Mouse (Mus musculus): ENCODE measurements around the gene Klhl4.

Klhl4 gene

DNA sequence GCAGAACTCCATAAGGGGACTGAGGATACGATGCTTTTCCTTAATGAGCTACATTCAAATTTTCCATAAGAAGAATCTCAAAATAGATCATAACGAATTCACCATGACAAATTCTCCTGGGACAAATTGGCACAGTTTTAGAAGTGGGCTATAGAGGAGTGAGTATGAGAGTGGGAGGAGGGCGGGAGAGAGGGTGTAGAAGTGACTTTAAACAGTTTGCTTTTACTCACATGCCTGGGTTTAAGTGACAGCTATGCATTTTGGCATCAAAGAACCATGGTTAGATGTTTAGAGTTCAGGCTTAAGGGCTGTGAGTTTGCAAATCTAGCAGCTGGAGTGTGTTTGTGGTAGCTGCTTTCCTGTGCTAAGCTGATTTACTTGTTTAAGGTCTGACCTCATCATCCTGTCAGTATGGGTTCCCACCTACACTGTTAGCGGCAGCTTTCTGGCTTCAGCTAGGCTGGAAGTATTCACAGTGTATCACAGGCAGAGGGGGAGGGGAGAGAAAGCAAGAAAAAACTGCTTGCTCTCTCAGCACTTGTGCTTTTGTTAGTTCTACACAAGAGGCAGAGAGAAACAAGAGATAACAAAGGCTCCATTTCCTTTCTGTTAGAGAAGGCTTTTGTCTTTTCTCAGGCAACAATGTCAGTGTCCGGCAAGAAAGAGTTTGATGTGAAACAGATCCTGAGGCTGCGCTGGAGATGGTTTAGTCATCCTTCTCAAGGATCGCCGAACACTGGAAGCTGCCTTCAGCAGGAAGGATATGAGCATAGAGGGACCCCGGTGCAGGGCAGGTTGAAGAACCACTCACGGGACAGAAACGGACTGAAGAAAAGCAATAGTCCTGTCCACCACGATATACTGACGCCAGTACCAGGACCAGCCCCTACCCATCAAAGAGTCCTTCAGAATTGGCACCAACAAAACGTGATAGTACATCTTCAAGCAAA lies at the start of gene Klhl4:
Gene Klhl4, plus strand, starts transcription at position 552 of the 950 bp plus-strand sequence.
- DNase-seq = peak; percentile 5

DNA sequence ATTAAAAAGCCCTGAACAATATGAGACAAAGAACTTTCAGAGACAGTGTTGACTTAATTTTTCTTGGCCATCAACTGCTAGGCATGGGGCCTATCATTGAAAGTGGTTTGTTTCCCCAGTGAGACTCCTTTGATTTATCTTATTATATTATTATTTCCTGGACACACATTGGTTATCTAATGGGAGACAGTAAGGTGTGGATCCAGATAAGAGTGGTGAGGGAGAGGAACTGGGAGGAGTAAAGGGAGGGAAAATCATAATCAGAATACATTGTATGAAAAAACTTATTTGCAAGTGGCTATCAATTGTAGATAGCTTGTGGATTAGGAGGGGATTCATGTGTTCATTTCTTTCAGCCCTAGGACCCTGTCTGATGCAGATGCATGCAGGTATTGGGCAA lies 10.0 kb downstream of the Klhl4 start:
- DNase-seq = no peak

DNA sequence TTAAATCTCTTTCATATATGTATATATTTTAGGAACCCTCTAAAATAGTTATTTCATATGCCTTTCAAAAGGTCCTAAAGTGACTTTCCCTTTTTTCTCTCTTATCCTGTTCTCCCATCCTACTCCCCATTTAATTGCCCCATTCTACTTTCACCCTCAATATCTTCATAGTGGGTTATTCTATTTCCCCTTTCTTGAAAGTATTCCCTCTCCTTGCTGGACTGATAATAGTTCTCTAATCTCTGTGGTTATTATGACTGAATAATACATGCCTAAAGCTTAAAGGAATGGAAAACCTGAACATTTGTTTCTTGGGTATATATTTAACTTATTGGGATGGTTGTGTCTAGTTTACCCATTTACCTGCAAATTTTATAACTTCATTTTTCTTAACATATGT lies 12.6 kb downstream of the Klhl4 start:
- DNase-seq = no peak

DNA sequence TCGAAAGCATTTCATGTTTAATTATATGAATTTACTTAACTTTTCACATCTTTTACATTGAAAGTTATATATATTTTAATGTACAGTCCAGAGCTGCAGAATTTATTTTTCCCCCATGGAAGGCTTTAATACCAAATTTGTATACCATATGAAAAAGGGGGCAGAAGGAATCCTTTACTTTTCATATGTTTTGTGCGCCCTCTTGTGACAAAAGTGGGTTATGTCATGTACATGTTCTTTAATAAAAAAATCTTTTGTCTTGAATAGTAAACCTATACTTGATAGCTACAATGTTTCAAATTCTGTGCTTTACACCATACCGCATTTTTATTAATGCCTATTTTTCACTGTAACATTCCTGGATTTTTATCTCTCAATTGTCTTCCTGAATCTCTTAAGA lies 84.0 kb downstream of the Klhl4 start:
- peak; percentile 3 for DNase-seq

DNA sequence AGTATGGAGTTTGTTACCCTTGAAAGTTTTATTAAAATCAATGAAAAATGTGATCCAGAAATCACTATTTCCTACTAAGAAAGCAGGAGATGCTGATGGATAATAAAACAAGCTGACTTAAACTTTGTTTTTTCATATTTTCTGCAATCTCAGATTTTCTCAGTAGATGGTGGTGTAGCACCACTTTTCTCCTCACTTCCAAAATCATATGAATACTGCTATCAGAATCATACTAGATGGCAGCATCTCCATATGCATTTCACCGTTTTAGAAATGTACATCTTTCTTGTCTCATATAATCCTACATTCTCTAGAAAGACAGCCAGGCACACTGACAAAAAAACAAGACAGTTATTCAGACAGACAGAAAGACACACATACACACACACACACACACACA lies 108.2 kb downstream of the Klhl4 start:
- no peak for DNase-seq
